Mouse (Mus musculus) embryonic fibroblast, embryonic 13.5 days (primary cell): Measurements from ENCODE around the gene Mrm1.

Experiments
- CTCF ChIP-seq: IDR thresholded peaks from 2 replicates; pipeline ENCODE4 v1.5.1; 2011; ENCODE audit warnings: mild to moderate bottlenecking, control low read depth, low read length, moderate library complexity, borderline replicate concordance; ENCODE audit not compliant: insufficient read depth
- POLR2A ChIP-seq: IDR thresholded peaks from 2 replicates; pipeline ENCODE4 v1.6.1; 2011; ENCODE audit warnings: low read depth, mild to moderate bottlenecking, control low read depth, low read length, moderate library complexity

DNA sequence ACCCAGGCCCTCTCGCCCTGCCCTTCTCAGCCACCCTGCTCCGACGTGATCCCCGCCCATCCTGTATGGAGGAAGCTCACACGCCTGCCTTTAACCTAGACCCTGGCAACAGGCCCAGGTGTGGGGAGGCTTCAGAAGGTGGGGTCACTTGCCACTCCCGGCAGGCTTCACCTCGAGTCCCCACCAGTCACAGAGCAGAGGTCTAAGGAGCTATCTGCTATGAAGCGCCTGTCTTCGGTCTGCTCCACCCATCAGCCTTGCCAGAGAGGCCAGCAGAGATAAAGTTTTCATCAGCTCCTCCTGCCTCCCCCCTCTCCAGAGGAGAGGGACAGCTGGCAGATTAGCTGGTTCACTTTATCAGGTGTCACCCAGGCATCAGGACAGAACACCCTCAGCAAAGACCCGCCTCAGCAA, 4.2 kb upstream of the Mrm1 start:
- TF ChIP-seq CTCF: no peak
- no peak for TF ChIP-seq POLR2A
